Mouse (Mus musculus): Measurements from ENCODE around the gene Ptpn7.

GRCm38 (mm10) chr1:135090914-135091313 is 41.6 kb upstream of the Ptpn7 start:
- no peak for TF ChIP-seq CTCF (IDR thresholded peaks at IDR 0.05; ENCODE audit: low read depth)
- TF ChIP-seq EP300 (IDR thresholded peaks at IDR 0.05; ENCODE audit: low read depth), result no peak
